Mouse (Mus musculus) kidney, adult 11 months (tissue): ENCODE measurements around the gene Serpina3m.
"Not testable (repeated sequence)": the region's sequence is repeated elsewhere in the genome, so short reads cannot be mapped to it uniquely, and the experiment has no call there.

ENCODE experiments used
- DNase-seq: peaks from one replicate; pipeline ENCODE4 v3.0.0; 2022

Gene Serpina3m

GRCm38 (mm10) chr12:104391057-104391456, 52.8 kb downstream of the Serpina3m start:
- DNase-seq: not testable (repeated sequence)

- no peak for DNase-seq
Measured at GRCm38 (mm10) chr12:104403968-104404367, 65.7 kb downstream of the Serpina3m start.

GRCm38 (mm10) chr12:104406454-104406885, 68.2 kb downstream of the Serpina3m start, which contains the start of gene Serpina3n:
Gene Serpina3n, plus strand, starts transcription at chr12:104406729.
- no peak for DNase-seq

DNA sequence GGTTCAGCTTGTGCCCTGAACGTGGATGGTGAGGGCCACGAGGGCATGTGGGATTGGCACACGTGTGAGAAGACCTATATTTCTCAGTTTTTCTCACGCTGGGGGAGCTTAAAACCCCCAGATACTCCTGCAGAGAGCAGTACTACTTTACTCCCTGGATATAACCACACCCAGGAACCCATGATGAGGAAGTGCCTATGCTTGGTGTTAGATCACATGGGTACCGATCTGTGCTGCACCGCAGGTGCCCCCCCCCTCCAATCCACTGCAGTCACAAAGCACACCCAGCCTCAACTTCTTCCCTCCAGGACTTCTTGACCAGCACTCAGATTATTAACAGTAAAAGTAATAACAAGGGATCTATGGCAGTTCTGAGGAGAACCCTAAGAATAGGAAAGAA, 74.2 kb downstream of the Serpina3m start:
- no peak for DNase-seq

- DNase-seq: no peak
Measured at GRCm38 (mm10) chr12:104414576-104414975, 76.3 kb downstream of the Serpina3m start.

DNA sequence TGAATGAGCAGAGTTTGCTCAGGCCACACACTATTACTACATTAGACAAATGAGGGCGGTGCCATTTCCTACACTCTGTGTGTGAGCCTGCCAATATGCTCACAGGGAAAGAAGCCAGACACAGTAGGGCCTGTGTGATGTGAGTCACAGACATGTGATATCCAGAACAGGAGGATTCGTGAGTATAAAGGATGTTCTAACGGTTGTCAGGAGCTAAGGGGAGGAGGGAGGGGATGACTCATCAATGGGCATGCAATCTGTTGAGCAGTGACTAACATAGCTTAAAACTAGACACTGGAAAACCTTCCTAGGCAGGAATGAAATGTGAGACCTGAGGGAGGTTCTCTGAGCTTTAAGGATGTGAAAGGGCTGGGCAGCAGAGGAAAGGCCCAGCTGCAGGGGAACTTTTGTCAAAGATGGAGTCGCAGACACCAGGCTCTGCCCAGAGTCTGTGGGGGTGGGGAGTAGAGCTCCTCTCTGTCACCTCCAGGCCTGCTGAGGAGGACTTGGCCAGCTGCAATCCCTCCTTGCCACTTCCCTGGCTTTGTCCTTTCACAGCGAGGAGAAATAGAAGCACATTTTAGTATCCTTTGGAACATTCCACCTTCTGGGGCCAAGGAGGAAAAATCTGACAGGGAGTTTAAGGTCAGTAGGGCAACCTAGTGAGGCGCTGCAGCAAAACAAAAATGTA, 77.5 kb downstream of the Serpina3m start:
- DNase-seq: no peak

- DNase-seq: peak; percentile 31
Measured at GRCm38 (mm10) chr12:104418340-104419135, 80.3 kb downstream of the Serpina3m start.

- no peak for DNase-seq
Measured at GRCm38 (mm10) chr12:104419136-104419462, 80.8 kb downstream of the Serpina3m start.

DNA sequence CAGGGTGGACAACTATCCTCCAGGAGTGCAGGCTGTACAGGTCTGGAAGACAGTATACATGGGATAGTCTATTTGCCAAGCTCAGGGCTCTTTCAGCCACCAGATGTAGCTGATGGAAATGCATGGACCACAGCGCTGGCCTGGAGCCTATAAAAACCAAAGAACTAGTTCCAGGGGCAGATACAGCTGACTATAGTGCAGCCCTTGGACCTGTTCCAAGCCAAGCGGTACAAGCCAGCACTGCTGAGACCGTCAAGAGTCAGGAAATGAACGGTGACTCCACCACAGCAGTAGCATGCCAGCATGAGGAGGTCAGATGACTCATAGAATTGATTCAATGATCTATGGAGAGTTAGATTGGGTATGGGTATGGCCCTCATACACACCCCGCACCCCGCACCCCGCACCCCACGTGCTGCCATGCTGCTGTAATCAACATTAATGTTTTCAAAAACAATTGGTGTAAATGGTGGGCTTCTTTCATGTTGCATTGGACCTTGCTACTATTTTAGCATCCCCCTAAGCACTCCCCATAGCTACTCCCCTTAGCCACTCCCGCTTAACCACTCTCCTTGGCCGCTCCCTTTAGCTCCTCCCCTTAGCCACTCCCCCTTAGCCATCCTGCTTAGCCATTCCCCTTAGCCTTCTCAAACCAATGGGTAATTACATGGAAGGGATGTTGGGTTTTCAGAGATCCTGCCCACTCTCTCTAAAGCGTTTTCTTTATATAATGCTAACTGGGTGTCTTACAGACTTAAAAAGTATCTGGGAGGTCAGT, 84.5 kb downstream of the Serpina3m start:
- peak; percentile 37 for DNase-seq

DNA sequence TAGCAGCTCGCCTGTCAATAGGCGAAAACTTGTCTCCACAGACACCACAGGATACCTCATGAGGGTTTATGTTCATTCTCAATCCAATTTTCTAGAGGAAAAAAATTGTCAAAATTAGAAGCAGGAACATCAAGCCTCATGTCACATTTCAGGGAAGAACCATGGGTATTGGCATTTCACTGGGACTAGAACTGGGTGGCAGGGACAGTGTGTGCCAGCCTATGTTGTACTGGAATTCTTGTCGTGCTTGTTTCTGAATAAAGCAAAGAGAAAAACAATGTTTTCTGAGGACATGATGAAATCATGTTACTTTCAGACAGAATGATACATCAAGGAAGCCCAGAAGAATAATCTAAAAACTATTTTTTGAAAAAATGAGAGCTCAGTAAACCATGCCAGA, 87.3 kb downstream of the Serpina3m start:
- no peak for DNase-seq

- DNase-seq: no peak
Measured at GRCm38 (mm10) chr12:104426915-104427314, 88.6 kb downstream of the Serpina3m start.

- no peak for DNase-seq
Measured at GRCm38 (mm10) chr12:104431359-104431758, 93.1 kb downstream of the Serpina3m start.

DNA sequence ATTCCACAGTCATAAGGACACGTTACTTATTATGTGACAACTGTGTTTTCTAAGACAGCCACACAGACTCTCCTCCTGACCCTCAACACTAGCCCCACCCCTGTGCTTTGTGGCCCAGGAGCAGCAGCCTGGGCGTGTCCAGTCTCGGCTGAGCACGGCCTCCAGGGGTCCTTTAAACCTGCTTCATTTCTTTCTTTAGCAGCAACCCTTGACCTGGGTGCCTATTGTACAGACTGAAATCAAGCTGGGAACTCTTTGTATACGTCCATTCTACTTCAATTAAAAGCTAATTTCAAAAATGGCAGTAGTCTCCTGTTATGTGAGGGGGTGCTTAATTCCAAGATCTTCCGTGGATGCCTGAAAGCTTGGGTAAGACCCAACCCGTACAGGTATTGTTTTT, 94.9 kb downstream of the Serpina3m start:
- DNase-seq: no peak

DNA sequence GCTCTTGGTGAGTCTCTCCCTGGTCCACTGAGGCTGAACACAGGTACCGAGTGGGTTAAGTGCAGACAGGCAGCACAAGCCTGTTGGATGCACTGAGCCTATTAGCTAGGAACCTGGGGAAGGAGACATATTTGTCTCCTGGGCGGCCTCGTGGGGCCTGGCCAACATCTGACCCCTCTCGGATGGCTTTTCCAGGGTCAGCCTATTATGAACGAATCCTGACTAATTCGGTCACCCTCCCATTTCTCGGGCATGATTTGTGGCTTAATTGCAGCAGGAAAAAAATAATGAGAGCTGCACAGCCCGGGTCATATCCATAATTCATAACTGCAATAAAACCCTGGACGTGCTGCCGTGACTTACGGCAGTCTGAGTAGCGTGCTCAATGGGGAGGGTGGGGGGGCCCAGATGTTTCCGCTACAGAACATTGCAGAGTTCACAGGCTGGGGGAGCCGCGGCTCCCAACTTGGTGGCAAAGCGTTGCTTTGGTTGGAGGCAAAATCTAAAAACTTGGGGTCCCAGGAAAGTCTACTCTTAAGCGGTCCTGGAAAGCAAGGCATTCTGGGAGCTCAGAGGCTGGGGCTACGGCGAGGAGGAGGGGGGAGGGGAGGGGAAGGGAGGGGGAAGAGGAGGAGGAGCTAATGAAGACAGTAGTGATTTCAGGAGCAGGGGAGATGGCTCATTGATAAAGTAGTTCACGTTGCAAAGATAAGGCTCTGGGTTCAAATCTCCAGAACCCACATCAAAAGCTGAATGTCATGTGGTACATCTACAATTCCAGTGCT, 95.9 kb downstream of the Serpina3m start:
- DNase-seq: peak; percentile 19

DNA sequence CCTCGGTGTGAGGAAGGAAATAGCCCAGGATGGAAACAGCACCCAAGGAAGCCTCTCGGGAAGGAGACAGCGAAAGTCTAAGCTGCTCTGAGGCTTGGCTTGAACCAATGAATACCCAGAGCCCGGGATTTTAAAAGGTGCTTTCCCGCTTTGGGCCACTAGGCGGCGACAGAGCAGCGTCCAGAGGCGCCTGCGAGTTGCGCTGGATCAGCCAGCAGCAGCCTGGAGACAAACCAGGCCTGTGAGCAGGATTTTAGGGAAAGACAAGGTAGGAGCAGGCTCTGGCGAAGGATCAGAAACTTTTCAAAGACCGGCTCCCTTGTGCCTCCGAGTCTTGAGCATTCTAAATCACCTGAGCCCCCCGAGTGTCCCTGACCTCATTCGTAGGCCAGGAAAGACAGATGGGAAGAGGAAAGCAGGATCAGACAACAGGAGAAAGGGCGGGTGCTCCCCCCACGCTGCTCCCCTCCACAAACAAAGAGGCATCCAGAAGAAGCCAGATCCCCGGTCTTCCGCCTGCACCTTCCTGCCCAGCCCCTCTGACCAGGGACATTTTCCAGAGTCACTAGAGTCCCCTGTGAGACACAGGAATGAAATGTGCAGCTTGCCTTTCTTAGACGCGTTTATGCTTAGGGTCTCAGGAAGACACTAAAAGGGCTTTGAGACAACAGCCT, 101.9 kb downstream of the Serpina3m start:
- peak; percentile 56 for DNase-seq

- no peak for DNase-seq
Measured at GRCm38 (mm10) chr12:104443716-104444115, 105.4 kb downstream of the Serpina3m start.
